Mouse (Mus musculus) c-Kit-positive CD71-positive TER-119-positive erythroid progenitor cells, embryonic 14.5 days (primary cell): ENCODE results near the gene Angptl3.

Experiments used
- DNase-seq: peaks from one replicate; pipeline ENCODE4 v3.0.0-alpha.2; 2013; ENCODE audit warnings: low spot score

Angptl3 gene

GRCm38 (mm10) chr4:99030686-99031085 lies at the start of gene Angptl3:
TSS of gene Angptl3 (plus strand) at chr4:99030954.
- DNase-seq, result no peak

- no peak for DNase-seq
Measured at GRCm38 (mm10) chr4:98984701-98985100, 46.1 kb upstream of the Angptl3 start.

GRCm38 (mm10) chr4:98993491-98993890 lies 37.3 kb upstream of the Angptl3 start:
- DNase-seq, result no peak

- no peak for DNase-seq
Measured at GRCm38 (mm10) chr4:99005574-99005973, 25.2 kb upstream of the Angptl3 start.

- DNase-seq, result no peak
Measured at GRCm38 (mm10) chr4:99006319-99006718, 24.4 kb upstream of the Angptl3 start.

GRCm38 (mm10) chr4:99011039-99011438 lies 19.7 kb upstream of the Angptl3 start:
- no peak for DNase-seq

- no peak for DNase-seq
Measured at GRCm38 (mm10) chr4:99022221-99022620, 8.5 kb upstream of the Angptl3 start.

GRCm38 (mm10) chr4:99028377-99028776 lies 2.4 kb upstream of the Angptl3 start:
- DNase-seq, result no peak

- DNase-seq, result no peak
Measured at GRCm38 (mm10) chr4:99032921-99033320, 2.2 kb downstream of the Angptl3 start.

GRCm38 (mm10) chr4:99044854-99045253 lies 14.1 kb downstream of the Angptl3 start:
- peak; percentile 45 for DNase-seq

- no peak for DNase-seq
Measured at GRCm38 (mm10) chr4:99046471-99046870, 15.7 kb downstream of the Angptl3 start.

GRCm38 (mm10) chr4:99048581-99048980 lies 17.8 kb downstream of the Angptl3 start:
- no peak for DNase-seq

GRCm38 (mm10) chr4:99064524-99064923 lies 33.8 kb downstream of the Angptl3 start:
- DNase-seq, result no peak

GRCm38 (mm10) chr4:99068806-99069205 lies 38.1 kb downstream of the Angptl3 start:
- no peak for DNase-seq

- no peak for DNase-seq
Measured at GRCm38 (mm10) chr4:99078005-99078404, 47.3 kb downstream of the Angptl3 start.

GRCm38 (mm10) chr4:99081169-99081568 lies 50.4 kb downstream of the Angptl3 start:
- no peak for DNase-seq

GRCm38 (mm10) chr4:99083862-99084261 lies 53.1 kb downstream of the Angptl3 start:
- no peak for DNase-seq

- DNase-seq, result peak; percentile 16
Measured at GRCm38 (mm10) chr4:99087760-99088485, 57.2 kb downstream of the Angptl3 start.

GRCm38 (mm10) chr4:99091151-99091701 lies 60.5 kb downstream of the Angptl3 start:
- DNase-seq, result no peak

- no peak for DNase-seq
Measured at GRCm38 (mm10) chr4:99091777-99092176, 61.0 kb downstream of the Angptl3 start.
